Mouse (Mus musculus): ENCODE results near the gene Fam124a.
"Not testable (repeated sequence)": the region's sequence is repeated elsewhere in the genome, so short reads cannot be mapped to it uniquely, and the experiment has no call there.

Fam124a gene

DNA sequence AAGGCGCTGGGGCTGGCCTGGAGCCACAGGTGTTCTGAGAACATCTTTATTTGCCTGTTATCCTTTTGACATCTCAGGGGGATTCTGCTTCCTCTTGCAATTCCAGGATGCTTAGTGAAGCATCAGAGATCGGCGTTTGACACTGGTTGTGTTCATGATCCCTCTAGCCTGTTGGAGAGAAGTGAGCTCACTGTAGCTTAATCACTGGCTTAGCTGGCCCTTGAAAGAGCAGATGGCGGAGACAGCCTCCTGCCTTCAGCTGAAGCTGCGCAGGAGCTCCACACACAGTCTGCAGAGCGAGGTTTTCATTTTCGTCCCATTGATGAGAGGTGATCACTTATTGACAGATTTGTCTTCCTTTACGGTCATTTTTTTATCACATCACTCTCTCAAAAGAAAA lies 20.3 kb downstream of the Fam124a start:
- DNase-seq = no peak

DNA sequence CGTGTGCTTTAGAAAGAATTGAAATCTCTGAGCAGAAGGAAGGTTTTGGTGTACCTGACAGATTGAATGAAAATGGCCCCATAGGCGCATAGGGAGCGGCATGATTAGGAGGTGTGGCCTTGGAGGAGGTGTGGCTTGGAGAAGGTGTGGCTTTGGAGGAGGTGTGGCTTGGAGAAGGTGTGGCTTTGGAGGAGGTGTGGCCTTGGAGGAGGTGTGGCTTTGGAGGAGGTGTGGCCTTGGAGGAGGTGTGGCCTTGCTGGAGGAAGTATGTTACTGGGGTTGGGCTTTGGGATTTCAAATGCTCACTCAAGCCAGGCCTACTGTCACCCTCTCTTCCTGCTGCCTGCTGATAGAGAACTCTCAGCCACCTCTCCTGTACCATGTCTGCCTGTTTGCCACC lies 25.4 kb downstream of the Fam124a start:
- no peak for DNase-seq

DNA sequence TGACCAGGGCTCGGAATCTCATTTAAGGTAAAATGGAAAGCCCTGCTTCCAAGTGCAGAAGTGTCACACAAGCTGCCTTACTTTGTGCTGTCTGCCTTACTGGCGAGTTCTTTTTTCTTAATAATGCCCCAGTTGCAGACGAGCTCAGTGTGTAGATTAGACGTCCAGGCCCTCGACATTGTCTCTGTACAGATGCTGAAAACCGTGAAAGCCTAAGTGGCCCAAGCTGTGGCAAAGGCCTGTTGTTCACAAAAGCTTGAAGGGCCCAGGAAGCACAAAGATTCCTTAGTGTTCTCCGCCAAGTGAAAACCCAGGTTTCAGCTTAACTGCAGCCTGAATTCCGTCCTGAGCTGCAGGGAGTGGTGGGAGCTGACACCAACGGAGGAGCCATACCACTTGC lies 26.2 kb downstream of the Fam124a start:
- no peak for DNase-seq

DNA sequence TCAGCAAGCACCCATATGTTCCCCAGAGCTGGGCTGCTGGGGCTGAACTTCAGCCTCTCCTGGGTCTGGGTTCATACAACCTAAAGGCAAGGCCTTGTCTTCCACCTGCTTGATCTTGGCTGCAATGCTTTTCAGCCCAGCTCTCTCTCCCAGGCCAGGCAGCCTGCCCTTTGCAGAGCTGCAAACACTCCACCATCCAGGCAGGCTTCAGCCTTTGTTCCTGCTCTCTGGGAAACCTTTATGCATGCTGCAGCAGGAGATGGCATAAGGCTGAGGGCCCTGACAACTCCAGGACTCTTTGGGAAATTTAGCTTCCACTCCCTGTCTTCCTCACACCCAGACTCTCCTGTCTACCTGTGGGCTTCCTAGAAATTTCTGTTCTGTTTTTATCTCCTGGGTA lies 29.1 kb downstream of the Fam124a start:
- no peak for DNase-seq

DNA sequence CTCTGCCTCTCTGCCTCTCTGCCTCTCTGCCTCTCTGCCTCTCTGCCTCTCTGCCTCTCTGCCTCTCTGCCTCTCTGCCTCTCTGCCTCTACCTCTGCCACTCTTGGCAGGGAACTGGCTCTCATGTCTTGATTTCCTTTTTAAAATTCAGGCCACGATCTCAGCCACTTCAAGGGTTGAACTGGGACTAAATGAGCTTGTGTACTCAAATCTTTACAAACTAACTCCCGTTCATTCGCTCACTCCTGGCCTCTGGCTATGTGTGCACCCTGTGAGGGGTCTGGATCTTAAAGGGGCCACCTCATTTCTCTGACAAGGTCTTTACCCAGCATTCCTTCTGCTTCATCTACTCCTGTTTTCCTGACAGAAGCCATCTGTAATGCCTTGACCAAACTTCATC lies 29.8 kb downstream of the Fam124a start:
- DNase-seq = no peak

DNA sequence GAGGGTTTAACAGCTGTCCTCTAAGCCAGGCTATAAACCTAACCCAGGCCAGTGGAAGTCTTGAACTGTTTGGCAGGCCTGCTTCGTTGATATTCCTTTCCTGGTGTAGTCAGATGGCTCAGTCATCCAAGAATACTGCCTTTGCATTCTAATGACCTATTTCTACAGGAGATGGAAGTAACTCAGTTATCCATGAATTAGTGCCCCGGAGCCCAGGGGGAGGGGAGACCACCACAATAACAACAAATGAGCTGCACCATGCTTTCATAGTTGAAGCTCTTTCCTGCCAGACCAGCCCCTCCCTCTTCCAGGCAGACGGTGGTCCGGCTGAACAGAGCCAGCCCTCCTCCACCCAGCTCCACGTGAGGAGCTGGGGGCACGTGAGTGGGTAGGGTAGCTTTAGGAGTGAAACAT lies 44.6 kb downstream of the Fam124a start:
- no peak for DNase-seq

DNA sequence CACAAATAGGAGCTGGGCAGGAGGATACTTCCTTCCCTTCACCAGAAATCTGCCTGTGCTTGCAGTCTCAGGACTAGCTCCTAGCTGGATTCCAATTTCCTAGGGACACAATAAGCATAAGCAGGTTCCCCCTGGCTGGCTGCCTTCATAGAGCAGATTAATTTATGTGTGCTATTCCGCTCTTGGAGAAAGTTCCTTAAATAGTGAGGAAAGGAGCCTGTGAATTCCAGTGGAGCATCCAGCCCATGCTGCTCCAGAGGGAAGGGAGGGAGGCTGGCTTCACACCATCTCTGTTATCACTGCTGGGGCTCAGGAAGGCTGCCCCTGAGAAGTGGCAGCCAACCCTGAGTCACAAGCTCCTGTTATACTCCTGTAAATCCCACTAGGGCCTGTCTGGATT lies 46.7 kb downstream of the Fam124a start:
- DNase-seq = no peak

DNA sequence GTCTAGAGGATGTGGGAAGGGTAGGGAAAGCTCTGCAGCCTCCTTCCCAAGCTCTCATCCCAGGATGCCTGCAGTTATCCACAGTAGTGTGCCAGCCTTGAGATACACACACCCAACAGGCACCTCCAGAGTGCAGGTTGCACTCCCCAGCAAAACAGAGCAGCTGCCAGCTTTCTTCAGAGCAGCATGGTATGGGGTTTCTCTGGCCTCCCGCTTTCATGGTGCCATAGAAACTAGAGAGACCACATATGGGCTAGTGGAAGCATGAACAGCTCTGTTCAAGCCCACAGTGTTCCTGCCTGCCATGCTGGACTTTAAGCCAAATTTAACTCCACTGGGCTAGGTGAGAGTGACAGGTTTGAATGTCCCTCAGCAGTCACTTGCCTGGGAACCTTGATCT lies 47.3 kb downstream of the Fam124a start:
- no peak for DNase-seq

DNA sequence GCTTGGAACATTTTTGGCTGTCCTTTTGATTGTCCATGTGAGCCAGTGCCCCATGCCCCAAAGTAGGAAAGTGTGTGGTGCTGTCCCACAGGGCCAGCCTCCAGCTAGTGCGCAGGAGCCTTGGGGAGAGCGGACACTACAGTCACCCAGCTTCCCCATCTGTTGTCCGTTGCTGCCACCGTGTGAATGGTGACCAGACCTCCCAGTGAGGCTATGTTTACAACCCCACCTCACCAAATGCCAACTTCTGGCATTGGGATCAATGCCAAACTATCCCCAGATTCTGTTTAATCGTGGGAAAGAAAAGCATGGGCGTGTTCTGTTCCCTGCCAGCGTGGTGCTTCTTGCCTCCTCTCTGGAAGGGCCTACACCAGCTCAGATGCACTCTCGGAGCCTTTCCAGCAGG lies 52.3 kb downstream of the Fam124a start:
- DNase-seq = no peak

DNA sequence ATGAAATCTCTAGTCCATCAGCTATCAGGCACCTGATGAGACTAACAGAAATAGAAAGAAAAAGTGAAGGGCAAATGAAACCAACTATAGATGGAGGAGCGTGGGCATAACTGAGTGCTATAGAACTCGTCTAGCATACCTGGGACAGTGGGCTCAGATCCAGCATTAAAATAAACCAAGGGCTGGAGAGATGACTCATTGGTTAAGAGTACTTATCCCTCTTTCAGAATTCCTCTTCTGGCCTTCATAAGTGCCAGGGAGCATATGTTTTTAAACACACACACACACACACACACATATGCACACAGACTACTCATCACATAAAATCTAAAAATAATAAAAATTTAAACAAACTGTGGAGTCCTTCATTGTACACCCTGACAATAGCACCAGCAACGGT lies 54.4 kb downstream of the Fam124a start:
- DNase-seq = no peak

DNA sequence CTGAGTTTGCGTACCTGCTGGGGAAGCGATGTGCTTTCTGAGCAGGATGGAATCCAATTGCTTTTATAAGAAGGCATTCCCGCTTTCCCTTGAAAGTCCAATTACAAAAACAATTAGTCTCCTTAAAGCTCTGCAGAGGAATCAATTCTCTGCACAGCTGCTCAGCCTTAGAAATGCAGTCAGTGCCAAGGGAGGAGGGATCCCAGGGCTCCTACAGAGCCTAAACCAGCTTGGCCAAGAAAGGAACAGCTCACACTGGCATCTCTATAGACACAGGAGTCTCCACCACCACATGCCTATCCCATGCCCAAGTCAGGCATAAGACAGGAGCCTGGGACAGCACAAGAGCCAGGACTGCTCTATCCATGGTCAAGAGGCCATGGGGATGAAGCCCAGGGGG lies 66.9 kb downstream of the Fam124a start:
- DNase-seq = no peak

DNA sequence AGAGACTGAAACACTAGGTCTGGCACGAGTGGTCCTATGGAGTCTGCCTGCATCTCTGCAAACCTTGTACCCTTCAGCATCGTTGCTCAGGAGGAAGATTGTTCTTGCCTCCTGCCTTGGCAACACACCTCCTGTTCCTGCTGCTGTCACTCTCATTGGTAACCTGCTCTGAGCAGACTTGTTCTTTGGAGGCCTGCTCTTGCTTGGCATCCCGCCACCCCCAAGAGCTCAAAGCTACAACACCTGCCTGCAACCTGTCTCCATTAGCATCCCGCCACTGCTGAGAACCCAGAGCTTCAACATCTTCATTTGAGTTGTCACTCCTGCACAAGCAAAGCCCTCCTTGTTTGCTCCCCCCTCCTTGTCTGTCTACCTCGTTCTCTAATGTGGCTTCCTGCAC lies 72.4 kb downstream of the Fam124a start:
- DNase-seq = no peak

DNA sequence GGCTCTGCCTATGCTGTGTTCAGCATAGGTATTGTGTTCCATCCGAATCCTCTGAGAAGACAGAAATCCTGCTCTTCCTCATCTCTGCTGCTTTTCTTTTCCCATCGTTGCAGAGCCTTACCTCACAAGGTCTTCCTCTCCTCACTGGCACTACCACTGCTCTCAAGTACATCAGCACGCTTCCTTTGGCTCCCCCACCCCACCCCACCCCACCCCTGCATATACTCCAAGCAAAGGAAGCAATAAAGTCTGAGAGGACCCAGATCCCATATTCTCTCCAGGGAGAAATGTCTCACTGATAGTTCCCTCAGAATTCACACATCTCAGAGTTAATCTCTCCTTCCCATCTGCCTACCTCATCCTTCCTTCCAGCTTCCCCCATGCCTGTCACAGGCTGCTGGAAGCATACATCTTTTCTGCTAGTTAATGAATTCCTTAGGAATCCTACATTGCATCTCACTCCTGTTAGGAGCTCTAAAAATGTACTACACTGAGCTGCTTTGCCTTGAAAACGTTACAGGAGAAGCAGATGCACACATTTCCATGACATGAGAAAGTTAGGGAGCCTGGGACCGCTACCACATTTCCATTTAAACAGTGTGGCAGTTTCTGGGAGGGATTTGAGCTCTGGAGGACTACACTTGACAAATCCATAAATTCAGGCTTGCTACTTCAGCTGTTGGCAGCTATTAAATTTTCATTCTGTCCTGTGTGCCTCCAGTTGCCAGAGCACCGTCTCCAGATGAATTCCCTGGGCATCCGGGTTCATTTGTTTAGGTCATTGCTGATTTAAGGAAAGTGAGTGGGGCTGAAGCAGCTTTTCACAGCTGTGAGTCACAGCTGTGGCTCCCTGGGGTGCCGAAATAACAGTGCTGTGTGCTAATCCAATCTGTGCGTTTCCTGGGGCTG lies 82.2 kb downstream of the Fam124a start:
- DNase-seq = no peak

DNA sequence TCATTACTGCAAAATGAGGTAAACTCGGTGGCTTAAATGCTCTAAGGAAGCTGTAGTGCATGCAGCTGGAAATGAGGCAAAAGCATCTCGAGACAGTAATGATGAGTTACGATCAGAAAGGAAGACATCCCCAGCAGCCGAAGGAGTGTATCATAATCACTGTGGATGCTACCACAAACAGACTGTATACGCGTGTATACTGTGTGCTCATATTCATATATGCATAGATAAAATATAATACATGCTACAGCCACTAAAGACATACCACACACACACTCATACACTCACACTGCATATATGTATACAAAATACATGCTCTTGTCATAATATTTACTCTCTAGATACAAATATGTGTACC lies 82.8 kb downstream of the Fam124a start:
- DNase-seq = no peak

DNA sequence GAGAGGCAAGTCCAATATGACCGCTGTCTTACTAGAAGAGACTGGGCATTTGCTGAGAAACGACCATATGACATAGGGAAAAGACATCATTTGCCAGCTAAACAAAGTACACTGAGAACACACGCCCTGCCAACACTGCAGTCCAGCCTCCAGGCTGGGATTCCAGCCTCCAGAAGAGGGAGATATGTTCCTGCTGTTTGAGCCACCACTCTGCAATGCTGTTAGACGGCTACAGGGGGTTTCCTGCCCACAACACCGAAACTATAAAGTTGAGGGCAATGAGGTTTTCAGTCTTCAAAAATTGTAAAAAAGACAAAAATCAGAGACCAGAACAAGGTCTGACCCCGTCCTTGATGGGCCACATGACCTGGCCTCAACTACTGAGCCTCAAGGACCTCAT lies 83.6 kb downstream of the Fam124a start:
- DNase-seq = peak; percentile 35

DNA sequence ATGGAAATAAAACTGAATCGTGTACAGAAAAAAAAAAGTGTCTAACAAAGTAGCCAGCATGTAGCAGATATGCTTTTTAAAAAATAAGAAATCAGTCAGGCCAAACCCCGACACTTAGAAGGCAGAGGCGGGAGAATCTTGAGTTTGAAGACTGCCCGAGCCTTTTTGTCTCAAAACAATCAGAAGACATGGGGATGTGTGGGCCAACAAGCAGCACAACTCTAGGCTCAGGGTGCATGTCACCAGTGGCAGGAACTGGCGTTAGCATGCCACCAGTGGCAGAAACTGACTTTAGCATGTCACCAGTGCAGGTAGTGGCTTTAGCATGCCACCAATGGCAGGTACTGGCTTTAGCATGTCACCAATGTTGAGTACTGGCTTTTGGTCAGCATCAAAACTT lies 84.0 kb downstream of the Fam124a start:
- no peak for DNase-seq

DNA sequence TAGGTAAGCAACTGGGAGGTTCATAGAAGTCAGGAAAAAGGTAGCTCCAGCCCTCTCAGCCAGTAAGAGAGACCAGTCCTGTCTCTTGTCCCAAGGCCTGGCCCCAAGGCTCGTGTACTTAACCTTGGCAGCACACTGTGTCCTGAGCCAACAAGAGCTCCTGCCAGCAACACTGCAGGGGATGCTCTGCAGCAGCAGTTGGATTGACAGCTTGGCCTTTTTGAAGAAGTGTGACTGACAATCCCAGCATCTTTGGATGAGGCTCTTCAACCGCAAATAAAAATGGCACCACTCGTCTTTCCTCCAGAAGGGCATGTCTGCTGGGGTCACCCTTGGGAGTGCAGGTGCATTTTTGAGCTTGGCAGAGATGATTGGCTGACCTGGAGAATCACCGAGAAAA lies 84.9 kb downstream of the Fam124a start:
- no peak for DNase-seq

DNA sequence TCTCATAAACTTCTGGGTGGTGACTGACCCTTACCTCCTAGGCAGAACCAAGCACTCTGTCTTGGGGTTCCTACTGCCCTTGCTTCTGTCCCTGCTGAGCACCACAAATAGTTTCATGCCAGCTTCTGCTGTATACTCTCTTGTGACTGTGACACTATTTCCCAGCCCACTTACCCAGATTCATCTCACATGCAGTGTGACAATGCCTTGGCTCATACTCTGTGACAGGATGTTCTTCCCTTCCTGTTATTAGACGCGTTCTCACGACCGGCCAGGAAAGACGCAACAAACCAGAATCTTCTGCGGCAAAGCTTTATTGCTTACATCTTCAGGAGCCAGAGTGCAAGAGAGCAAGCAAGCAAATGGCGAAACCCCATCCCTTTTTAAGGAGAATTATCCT lies 86.8 kb downstream of the Fam124a start:
- not testable (repeated sequence) for DNase-seq

DNA sequence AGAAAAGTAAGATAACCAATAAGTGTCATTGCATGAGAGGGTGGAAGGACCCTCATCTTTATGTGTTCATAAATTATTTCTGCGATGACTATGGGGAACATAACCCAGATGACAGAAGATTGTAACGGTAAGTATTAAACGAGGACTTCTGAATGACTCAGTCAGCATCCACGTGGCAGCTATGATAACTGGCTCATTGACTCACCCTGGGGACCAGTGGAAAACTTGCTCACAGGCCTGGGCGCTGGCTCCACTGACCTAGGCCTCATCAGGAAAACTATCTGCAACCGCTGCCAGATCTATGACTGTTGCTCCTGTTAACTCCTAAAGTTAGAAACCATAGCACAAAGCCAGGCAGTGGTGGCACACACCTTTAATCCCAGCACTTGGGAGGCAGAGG lies 92.9 kb downstream of the Fam124a start:
- no peak for DNase-seq

DNA sequence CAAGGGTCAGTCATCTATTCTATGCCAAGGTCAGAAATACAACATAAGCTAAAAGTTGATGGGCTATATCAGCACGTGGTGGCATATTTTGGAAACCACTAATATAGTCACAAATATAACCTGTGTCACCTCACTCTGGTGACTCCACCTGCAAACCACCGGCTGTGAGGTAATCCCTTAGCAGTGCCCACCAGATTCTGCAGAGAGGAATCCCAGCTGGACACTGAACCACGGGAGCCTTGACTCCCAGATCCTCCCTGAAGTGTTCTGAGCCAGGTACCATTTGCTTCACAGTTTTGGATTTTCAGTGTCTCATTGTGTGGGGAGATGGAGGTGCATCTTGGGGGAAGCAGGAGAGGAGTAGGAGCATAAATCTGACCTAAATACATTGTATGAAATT lies 94.8 kb downstream of the Fam124a start:
- no peak for DNase-seq

DNA sequence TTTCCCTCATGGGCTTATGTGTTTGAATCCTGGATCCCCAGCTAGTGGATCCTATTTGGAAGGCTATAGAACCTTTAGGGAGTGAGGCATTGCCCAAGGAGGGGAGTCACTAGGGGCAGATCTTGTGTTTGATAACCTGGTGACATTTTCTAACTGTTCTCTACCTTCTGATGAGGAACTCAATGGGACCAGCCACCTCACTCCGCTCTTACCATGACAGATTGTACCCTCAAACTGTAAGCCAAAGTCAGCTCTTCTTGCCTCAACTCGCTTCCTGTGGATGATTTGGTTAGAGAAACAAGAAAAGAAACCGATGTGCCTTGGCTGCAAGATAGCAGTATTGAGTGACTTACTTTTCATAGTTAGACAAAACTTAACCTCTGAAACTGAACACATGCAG lies 96.2 kb downstream of the Fam124a start:
- DNase-seq = no peak

DNA sequence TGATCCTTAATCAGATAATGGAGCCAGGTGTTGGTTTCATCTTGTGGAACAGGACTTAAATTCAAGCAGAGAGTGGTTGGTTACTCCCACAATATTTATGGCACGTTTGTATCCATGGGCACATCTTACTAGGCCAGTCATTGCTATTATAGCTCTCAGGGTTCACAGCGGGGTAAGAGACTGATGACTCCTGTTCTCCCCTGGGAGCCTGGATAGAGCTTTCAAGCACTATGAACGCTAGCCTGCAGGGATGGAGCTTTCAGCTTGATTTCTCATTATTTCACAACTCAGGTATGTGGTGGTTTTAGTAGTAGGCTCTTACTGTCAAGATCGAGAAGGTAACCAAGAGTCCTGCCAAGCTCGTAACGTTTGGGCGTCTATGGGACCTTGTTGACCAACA lies 100.5 kb downstream of the Fam124a start:
- no peak for DNase-seq

DNA sequence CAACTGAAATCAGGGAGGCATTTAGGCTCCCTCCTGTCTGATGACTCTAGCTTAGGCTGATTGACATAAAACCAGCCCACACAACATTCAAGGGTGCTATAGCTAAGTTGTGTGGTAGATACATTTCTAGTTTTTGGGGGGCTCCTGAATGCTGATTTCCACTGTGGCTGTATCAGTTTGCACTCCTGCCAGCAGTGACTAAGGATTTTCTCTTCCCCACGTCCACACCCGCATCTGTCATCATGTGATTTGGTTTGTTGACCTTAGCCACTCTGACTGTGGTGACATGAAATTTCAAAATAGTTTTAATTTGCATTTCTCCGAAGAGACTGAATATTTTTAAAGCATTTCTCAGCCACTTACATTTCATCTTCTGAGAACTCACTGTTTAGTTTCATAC lies 101.9 kb downstream of the Fam124a start:
- no peak for DNase-seq

Measured in lung, postnatal 14 days (tissue).